Mouse (Mus musculus) midbrain, embryonic 12.5 days (tissue): ENCODE measurements at regions not wholly inside any gene's neighbourhood (a gene's known extent, or its start where the extent isn't known, plus 50 kb on each side); places are given as distances from the start of the nearest gene placed in this dataset.
"Not testable (repeated sequence)": the region's sequence is repeated elsewhere in the genome, so short reads cannot be mapped to it uniquely, and the experiment has no call there.

ENCODE experiments used
- ATAC-seq: fragments of 200-750 bp; cut with Nextera tagmentation; 2 replicates; pipeline ENCODE4 v1.8.0; 2017; ENCODE audit warnings: low read depth, moderate TSS enrichment, moderate library complexity; ENCODE audit not compliant: low FRiP score
- H3K27ac ChIP-seq: fragments of 300-500 bp; sonication (generic); replicated peaks from 2 replicates; pipeline ENCODE4 v1.5.1; 2016; ENCODE audit warnings: mild to moderate bottlenecking
- H3K27me3 ChIP-seq: fragments of 300-500 bp; sonication (generic); 2 replicates; pipeline ENCODE4 v1.6.1; 2016; ENCODE audit warnings: mild to moderate bottlenecking
- H3K36me3 ChIP-seq: fragments of 300-500 bp; sonication (generic); 2 replicates; pipeline ENCODE4 v1.6.1; 2016
- H3K4me1 ChIP-seq: fragments of 300-500 bp; sonication (generic); 2 replicates; pipeline ENCODE4 v1.6.1; 2016
- H3K4me2 ChIP-seq: fragments of 300-500 bp; sonication (generic); replicated peaks from 2 replicates; pipeline ENCODE4 v1.6.1; 2016; ENCODE audit warnings: mild to moderate bottlenecking, moderate library complexity
- H3K4me3 ChIP-seq: fragments of 300-500 bp; sonication (generic); 2 replicates; pipeline ENCODE4 v1.5.1; 2016; ENCODE audit warnings: mild to moderate bottlenecking
- H3K9ac ChIP-seq: fragments of 300-500 bp; sonication (generic); replicated peaks from 2 replicates; pipeline ENCODE4 v1.6.1; 2016; ENCODE audit warnings: mild to moderate bottlenecking, moderate library complexity
- H3K9me3 ChIP-seq: fragments of 300-500 bp; sonication (generic); 2 replicates; pipeline ENCODE4 v1.6.1; 2016; ENCODE audit warnings: mild to moderate bottlenecking
- WGBS: fragments of 180-500 bp; shearing (Covaris S2); methylation state at CpG from one replicate; pipeline ENCODE4 v1.1.7; 2016; 5-methylcytosine and 5-hydroxymethylcytosine counted together

DNA sequence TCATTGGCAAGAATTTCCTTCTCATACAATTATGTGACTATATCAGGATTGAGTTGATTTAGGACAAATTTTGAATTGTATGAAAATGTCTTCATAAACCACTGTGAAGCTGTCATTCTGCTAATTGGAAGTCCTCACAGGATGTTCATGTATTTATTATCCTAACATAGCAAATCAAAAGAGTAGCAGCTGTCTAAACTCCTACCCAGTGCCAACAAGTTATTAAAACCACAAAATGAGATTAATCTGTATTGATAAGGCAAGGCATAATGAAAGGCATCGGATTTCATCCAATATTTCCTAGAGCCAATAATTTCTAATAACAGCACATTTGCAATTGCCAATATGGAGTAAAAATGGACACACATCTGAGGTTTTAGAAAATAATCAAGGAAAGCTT lies 217.6 kb upstream of the Tmprss15 start:
- ATAC-seq: no peak
- H3K27ac ChIP-seq: no peak overlapping the region
- H3K9me3 ChIP-seq: no peaks in the 10 kb centered on the region
- H3K4me1 ChIP-seq: no peaks in the 10 kb centered on the region
- H3K27me3 ChIP-seq: no peaks in the 10 kb centered on the region
- no peak overlapping the region for H3K4me2 ChIP-seq
- no peak overlapping the region for H3K4me3 ChIP-seq
- H3K9ac ChIP-seq: no peak overlapping the region
- no peaks in the 10 kb centered on the region for H3K36me3 ChIP-seq
- WGBS: 88% methylated on average over 1 of the region's 1 CpGs

GRCm38 (mm10) chr16:79296621-79297020 lies 205.7 kb upstream of the Tmprss15 start:
- H3K4me1 ChIP-seq, ATAC-seq, H3K27me3 ChIP-seq, H3K9ac ChIP-seq, H3K27ac ChIP-seq, H3K36me3 ChIP-seq, H3K4me2 ChIP-seq, H3K4me3 ChIP-seq, H3K9me3 ChIP-seq: not testable (repeated sequence)

GRCm38 (mm10) chr16:79279006-79279405 lies 188.1 kb upstream of the Tmprss15 start:
- no peak overlapping the region for H3K27ac ChIP-seq

DNA sequence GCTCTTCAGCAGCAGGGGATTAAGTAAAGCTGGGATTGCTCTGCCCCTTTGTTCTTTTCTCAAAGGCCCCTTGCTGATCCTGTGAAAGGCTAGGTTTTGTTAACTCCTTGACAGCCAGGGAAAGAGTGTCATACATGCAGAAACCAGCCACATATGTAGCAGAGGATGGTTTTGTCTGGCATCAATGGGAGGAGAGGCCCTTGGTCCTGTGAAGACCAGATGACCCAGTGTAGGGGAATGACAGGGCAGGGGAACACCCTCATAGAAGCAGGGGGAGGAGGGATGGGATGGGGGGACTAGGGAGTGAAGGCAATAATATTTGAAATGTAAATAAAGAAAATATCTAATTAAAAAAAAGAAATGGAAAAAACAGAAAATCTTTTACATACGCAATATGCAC lies 165.6 kb upstream of the Tmprss15 start:
- Histone ChIP-seq H3K9ac (no peak overlapping the region), H3K36me3 (no peaks in the 10 kb centered on the region), H3K4me3 (no peak overlapping the region), H3K27ac (no peak overlapping the region), H3K27me3 (no peaks in the 10 kb centered on the region), H3K9me3 (no peaks in the 10 kb centered on the region), H3K4me2 (no peak overlapping the region), H3K4me1 (no peaks in the 10 kb centered on the region)
- peak; percentile 85 for ATAC-seq
- WGBS: 100% methylated on average over 1 of the region's 1 CpGs

More at GRCm38 (mm10) chr16:79279006-79279405, 188.1 kb upstream of the Tmprss15 start:
- no peak overlapping the region for H3K9ac ChIP-seq
- H3K27me3 ChIP-seq: no peaks in the 10 kb centered on the region
- WGBS: 90% methylated on average over 2 of the region's 2 CpGs
- H3K4me1 ChIP-seq: no peaks in the 10 kb centered on the region
- ATAC-seq: no peak
- H3K4me2 ChIP-seq: no peak overlapping the region
- H3K4me3 ChIP-seq: no peak overlapping the region
- no peaks in the 10 kb centered on the region for H3K36me3 ChIP-seq
- H3K9me3 ChIP-seq: no peaks in the 10 kb centered on the region

DNA sequence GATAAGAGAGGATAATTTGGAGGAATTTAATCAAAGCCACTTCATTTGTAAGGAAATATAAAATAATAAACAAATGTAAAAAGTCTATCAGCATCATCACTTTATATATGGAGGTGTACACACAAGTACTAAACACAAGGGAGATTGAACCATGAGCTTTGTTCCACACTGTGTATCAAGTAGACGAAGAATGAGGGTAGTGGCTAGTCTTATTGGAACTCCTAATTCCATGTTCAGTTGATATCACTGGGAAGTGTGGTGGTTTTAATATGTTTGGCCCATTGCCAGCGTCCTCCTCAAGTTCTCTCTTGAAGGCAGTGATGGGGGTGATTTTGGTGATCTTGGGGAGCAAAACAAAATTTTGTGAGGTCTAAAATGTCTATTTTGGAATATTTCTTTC lies 165.2 kb upstream of the Tmprss15 start:
- H3K27me3 ChIP-seq: no peaks in the 10 kb centered on the region
- H3K9ac ChIP-seq: no peak overlapping the region
- H3K9me3 ChIP-seq: no peaks in the 10 kb centered on the region
- no peaks in the 10 kb centered on the region for H3K4me1 ChIP-seq
- whole genome bisulfite sequencing: 21% methylated on average over 2 of the region's 2 CpGs
- no peak overlapping the region for H3K4me3 ChIP-seq
- H3K4me2 ChIP-seq: no peak overlapping the region
- peak; percentile 20; the same call in 1 of the 2 replicates for ATAC-seq
- no peak overlapping the region for H3K27ac ChIP-seq
- H3K36me3 ChIP-seq: no peaks in the 10 kb centered on the region

DNA sequence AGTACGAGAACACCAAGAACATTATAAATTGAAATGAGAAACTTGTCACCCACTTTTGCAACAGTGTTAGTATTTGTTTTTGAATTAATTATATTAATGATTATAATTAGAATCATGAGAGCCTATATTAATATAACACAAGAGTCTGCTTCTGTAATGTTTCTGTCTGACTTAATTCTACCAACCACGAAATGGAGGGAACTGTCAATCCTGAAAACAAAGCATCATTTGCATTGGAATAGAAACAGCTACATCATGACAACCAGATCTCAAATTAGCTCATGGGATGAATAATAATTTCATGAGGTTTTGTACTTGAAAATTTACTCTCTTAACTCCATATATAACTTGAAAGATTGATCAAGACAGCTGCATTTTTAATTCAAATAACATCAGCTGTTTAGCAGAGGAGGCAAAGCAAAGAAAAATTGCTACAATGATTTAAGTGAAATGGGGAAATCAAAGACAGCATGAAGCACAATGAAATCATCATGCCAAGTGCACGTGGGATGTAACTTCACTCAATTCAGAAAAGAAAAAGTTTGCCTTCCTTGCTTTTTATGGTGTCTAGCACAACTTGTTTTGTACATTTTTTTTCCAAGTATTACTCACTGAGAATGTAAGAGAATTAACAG lies 150.1 kb upstream of the Tmprss15 start:
- H3K4me2 ChIP-seq: no peak overlapping the region
- H3K9ac ChIP-seq: no peak overlapping the region
- no peak overlapping the region for H3K4me3 ChIP-seq
- H3K9me3 ChIP-seq: no peaks in the 10 kb centered on the region
- H3K36me3 ChIP-seq: no peaks in the 10 kb centered on the region
- H3K4me1 ChIP-seq: no peaks in the 10 kb centered on the region
- H3K27ac ChIP-seq: no peak overlapping the region
- WGBS: 69% methylated on average over 3 of the region's 3 CpGs
- ATAC-seq: no peak
- H3K27me3 ChIP-seq: no peaks in the 10 kb centered on the region

- WGBS: 96% methylated on average over 2 of the region's 2 CpGs
- Histone ChIP-seq H3K27ac (no peak overlapping the region), H3K4me2 (no peak overlapping the region), H3K27me3 (no peaks in the 10 kb centered on the region), H3K9me3 (no peaks in the 10 kb centered on the region), H3K4me3 (no peak overlapping the region), H3K36me3 (no peaks in the 10 kb centered on the region), H3K4me1 (no peaks in the 10 kb centered on the region), H3K9ac (no peak overlapping the region)
- no peak for ATAC-seq
Observed at GRCm38 (mm10) chr16:79240191-79240590, 149.3 kb upstream of the Tmprss15 start.

DNA sequence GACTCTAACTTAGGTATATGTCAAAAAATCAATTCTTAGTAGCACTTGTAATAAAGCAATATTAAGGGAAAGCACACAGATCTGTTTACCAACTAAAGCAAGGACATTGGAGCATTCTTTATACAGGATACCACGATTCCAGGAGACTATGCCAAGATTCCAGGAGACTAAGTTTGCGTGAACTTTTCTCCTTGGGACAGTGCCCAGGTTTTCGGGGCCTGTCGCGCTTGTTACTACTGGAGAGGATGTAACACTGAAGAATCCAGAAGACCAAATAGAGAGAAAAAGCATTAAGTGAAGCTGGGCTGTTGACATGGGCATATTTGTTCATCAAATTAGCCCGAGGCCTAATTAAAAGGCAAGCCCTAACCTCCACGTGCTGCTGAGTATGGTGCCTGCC lies 100.3 kb upstream of the Tmprss15 start:
- no peaks in the 10 kb centered on the region for H3K4me1 ChIP-seq
- 90% methylated on average over 7 of the region's 7 CpGs for WGBS
- H3K4me3 ChIP-seq: no peak overlapping the region
- no peak overlapping the region for H3K9ac ChIP-seq
- ATAC-seq: no peak
- H3K27me3 ChIP-seq: no peaks in the 10 kb centered on the region
- H3K9me3 ChIP-seq: no peaks in the 10 kb centered on the region
- H3K27ac ChIP-seq: no peak overlapping the region
- H3K4me2 ChIP-seq: no peak overlapping the region
- no peaks in the 10 kb centered on the region for H3K36me3 ChIP-seq

DNA sequence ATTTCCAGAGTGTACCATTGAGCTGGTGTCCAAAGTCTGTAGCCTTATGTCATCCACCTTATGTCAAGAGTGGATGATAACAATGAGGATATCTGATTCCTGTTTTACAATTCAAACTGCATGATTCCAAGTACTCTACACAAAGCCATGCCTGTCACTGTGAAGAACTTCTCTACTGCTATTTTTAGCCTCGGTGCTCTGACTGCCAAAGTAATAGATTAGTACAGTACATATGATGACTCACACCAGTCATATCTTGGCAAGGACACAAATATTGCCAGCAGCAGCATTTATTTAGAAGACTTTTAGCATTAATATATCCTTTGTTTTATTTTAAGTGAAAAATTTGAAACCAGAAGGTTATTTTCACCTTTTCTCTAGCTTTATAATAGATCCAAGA lies 95.6 kb upstream of the Tmprss15 start:
- 83% methylated on average over 1 of the region's 1 CpGs for WGBS
- Histone ChIP-seq H3K4me3 (no peak overlapping the region), H3K36me3 (no peaks in the 10 kb centered on the region), H3K4me2 (no peak overlapping the region), H3K9me3 (no peaks in the 10 kb centered on the region), H3K4me1 (no peaks in the 10 kb centered on the region), H3K27me3 (no peaks in the 10 kb centered on the region), H3K9ac (no peak overlapping the region), H3K27ac (no peak overlapping the region)
- ATAC-seq: no peak

- Histone ChIP-seq H3K27me3 (0 out of 2 replicates have a peak, but pooled peaks cover 5% of the 10 kb centered on the region), H3K27ac (no peak overlapping the region), H3K36me3 (no peaks in the 10 kb centered on the region), H3K9ac (no peak overlapping the region), H3K9me3 (no peaks in the 10 kb centered on the region), H3K4me2 (no peak overlapping the region), H3K4me3 (no peak overlapping the region), H3K4me1 (peaks cover 2% of the 10 kb centered on the region)
- 73% methylated on average over 2 of the region's 2 CpGs for WGBS
- ATAC-seq: no peak
Observed at GRCm38 (mm10) chr16:79182474-79182873, 91.6 kb upstream of the Tmprss15 start.

GRCm38 (mm10) chr16:79177299-79177999 lies 86.6 kb upstream of the Tmprss15 start:
- Histone ChIP-seq H3K4me3 (peak overlapping the region; percentile 7; the same call in 1 of the 2 replicates), H3K9me3 (no peaks in the 10 kb centered on the region), H3K9ac (no peak overlapping the region), H3K27ac (peak overlapping the region; percentile 64), H3K27me3 (0 out of 2 replicates have a peak, but pooled peaks cover 5% of the 10 kb centered on the region), H3K4me2 (peak overlapping the region; percentile 34), H3K36me3 (no peaks in the 10 kb centered on the region), H3K4me1 (peaks cover 10% of the 10 kb centered on the region)
- WGBS: 36% methylated on average over 15 of the region's 15 CpGs
- ATAC-seq: peak; percentile 94

DNA sequence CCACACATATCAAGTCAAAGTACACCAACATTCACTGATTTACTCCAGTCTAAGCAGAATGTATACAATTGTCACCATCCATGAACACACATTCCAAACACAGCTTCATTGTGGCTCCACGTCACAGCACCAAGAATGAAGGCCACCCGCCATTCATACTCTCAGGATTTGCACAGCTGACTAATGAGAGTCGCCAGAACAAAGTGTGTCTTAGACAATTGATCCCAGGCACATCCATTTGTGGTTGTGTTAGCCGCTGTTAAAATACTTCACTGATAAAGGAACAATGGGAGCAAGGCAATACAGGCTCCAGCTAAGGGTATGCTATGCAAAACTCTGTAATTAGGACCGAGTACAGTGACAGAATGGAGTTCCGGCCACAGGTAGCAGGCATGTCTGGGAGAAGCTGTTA lies 85.9 kb upstream of the Tmprss15 start:
- WGBS: 45% methylated on average over 6 of the region's 6 CpGs
- peaks cover 10% of the 10 kb centered on the region for H3K4me1 ChIP-seq
- H3K36me3 ChIP-seq: no peaks in the 10 kb centered on the region
- no peak overlapping the region for H3K9ac ChIP-seq
- H3K9me3 ChIP-seq: no peaks in the 10 kb centered on the region
- H3K27ac ChIP-seq: peak overlapping the region; percentile 64
- H3K27me3 ChIP-seq: 0 out of 2 replicates have a peak, but pooled peaks cover 5% of the 10 kb centered on the region
- H3K4me2 ChIP-seq: peak overlapping the region; percentile 34
- ATAC-seq: peak; percentile 68
- H3K4me3 ChIP-seq: peak overlapping the region; percentile 7; the same call in 1 of the 2 replicates
